Mouse (Mus musculus): ENCODE measurements around the gene Map3k4. TPM values are rescaled to one million over a fixed set of nuclear protein-coding genes. Genes with fewer than 3 reads are reported as not detected.
"Not testable (repeated sequence)": the region's sequence is repeated elsewhere in the genome, so short reads cannot be mapped to it uniquely, and the experiment has no call there.

Gene Map3k4
- total RNA-seq, 2 experiments from 2014 or later: 9.4 to 34.1 TPM

GRCm38 (mm10) chr17:12229756-12230155, 88.8 kb downstream of the Map3k4 start:
- no peak for ATAC-seq (replicated peaks; ENCODE audit: poor library complexity, severe bottlenecking)

GRCm38 (mm10) chr17:12228471-12228870, 90.1 kb downstream of the Map3k4 start:
- no peak for ATAC-seq (replicated peaks; ENCODE audit: poor library complexity, severe bottlenecking)

GRCm38 (mm10) chr17:12228001-12228400, 90.6 kb downstream of the Map3k4 start:
- ATAC-seq (replicated peaks; ENCODE audit: poor library complexity, severe bottlenecking): no peak

GRCm38 (mm10) chr17:12226551-12226950, 92.0 kb downstream of the Map3k4 start:
- ATAC-seq (replicated peaks; ENCODE audit: poor library complexity, severe bottlenecking): peak; percentile 44; the same call in 1 of the 2 replicates

GRCm38 (mm10) chr17:12225227-12225626, 93.4 kb downstream of the Map3k4 start:
- ATAC-seq (replicated peaks; ENCODE audit: poor library complexity, severe bottlenecking): no peak

GRCm38 (mm10) chr17:12224551-12224950, 94.0 kb downstream of the Map3k4 start:
- ATAC-seq (replicated peaks; ENCODE audit: poor library complexity, severe bottlenecking): not testable (repeated sequence)

GRCm38 (mm10) chr17:12224145-12224544, 94.5 kb downstream of the Map3k4 start:
- ATAC-seq (replicated peaks; ENCODE audit: poor library complexity, severe bottlenecking): no peak

GRCm38 (mm10) chr17:12223682-12224081, 94.9 kb downstream of the Map3k4 start:
- ATAC-seq (replicated peaks; ENCODE audit: poor library complexity, severe bottlenecking): no peak

GRCm38 (mm10) chr17:12221926-12222325, 96.7 kb downstream of the Map3k4 start:
- ATAC-seq (replicated peaks; ENCODE audit: poor library complexity, severe bottlenecking): no peak

- ATAC-seq (replicated peaks; ENCODE audit: poor library complexity, severe bottlenecking): no peak
These were observed 102.4 kb downstream of the Map3k4 start for GRCm38 (mm10) chr17:12216224-12216623.

- no peak for ATAC-seq (replicated peaks; ENCODE audit: poor library complexity, severe bottlenecking)
These were observed 105.2 kb downstream of the Map3k4 start for GRCm38 (mm10) chr17:12213430-12213829.

- no peak for ATAC-seq (replicated peaks; ENCODE audit: poor library complexity, severe bottlenecking)
These were observed 106.3 kb downstream of the Map3k4 start for GRCm38 (mm10) chr17:12212341-12212740.

- no peak for ATAC-seq (replicated peaks; ENCODE audit: poor library complexity, severe bottlenecking)
These were observed 106.7 kb downstream of the Map3k4 start for GRCm38 (mm10) chr17:12211890-12212289.

- ATAC-seq (replicated peaks; ENCODE audit: poor library complexity, severe bottlenecking): peak; percentile 90
These were observed 108.0 kb downstream of the Map3k4 start for GRCm38 (mm10) chr17:12210544-12211132.

GRCm38 (mm10) chr17:12209481-12209880, 109.1 kb downstream of the Map3k4 start:
- ATAC-seq (replicated peaks; ENCODE audit: poor library complexity, severe bottlenecking): no peak

GRCm38 (mm10) chr17:12207022-12207548, 111.5 kb downstream of the Map3k4 start:
- no peak for ATAC-seq (replicated peaks; ENCODE audit: poor library complexity, severe bottlenecking)

- no peak for ATAC-seq (replicated peaks; ENCODE audit: poor library complexity, severe bottlenecking)
These were observed 112.3 kb downstream of the Map3k4 start for GRCm38 (mm10) chr17:12206248-12206647.

GRCm38 (mm10) chr17:12205694-12206075, 112.9 kb downstream of the Map3k4 start:
- no peak for ATAC-seq (replicated peaks; ENCODE audit: poor library complexity, severe bottlenecking)

GRCm38 (mm10) chr17:12205015-12205693, 113.4 kb downstream of the Map3k4 start:
- ATAC-seq (replicated peaks; ENCODE audit: poor library complexity, severe bottlenecking): no peak

- no peak for ATAC-seq (replicated peaks; ENCODE audit: poor library complexity, severe bottlenecking)
These were observed 113.9 kb downstream of the Map3k4 start for GRCm38 (mm10) chr17:12204689-12205014.

- no peak for ATAC-seq (replicated peaks; ENCODE audit: poor library complexity, severe bottlenecking)
These were observed 114.3 kb downstream of the Map3k4 start for GRCm38 (mm10) chr17:12204246-12204645.

GRCm38 (mm10) chr17:12203414-12203897, 115.1 kb downstream of the Map3k4 start:
- no peak for ATAC-seq (replicated peaks; ENCODE audit: poor library complexity, severe bottlenecking)
